ENCODE assay signal across 8 mouse cellular contexts in the genomic region with DNA sequence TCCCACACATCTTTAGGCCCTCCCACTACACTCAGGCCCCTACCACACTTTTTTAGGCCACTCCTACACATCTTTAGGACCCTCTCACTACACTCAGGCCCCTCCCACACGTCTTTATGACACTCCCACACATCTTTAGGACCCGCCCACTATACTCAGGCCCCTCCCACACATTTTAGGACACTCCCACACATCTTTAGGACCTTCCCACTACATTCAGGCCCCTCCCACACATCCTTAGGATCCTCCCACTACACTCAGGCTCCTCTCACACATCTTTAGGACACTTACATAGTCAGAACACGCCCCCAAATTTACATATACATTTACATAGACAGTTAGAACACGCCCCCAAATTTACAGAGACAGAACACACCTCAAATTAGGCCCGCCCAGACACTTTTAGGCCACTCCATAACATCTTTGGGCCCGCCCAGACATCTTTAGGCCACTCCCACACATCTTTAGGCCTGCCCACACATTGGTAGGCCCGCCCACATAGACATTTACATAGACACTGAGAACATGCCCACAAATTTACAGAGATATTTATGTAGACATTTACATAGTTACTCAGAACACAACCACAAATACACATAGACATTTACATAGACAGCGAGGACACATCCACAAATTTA.
DNase-seq lines count a peak whose midpoint lies in the region; ATAC-seq lines count a peak whose summit lies in the region.

No protein-coding gene starts in this region.

- H3K4me3 ChIP-seq in forebrain, embryonic 11.5 days (ENCODE audit: low read depth, low read length) = peak overlapping the region; percentile 61
- peak overlapping the region; percentile 70 for H3K4me3 ChIP-seq in kidney, embryonic 15.5 days (replicated peaks)
- peak overlapping the region; percentile 71 for H3K4me3 ChIP-seq in macrophage (ENCODE audit: inconsistent target)

- H3K4me2 ChIP-seq in forebrain, embryonic 11.5 days (ENCODE audit: low read depth, low read length, severe bottlenecking) = peak overlapping the region; percentile 59
- H3K4me2 ChIP-seq in kidney, embryonic 15.5 days = peak overlapping the region; percentile 67

- no peaks in the 10 kb centered on the region for H3K79me2 ChIP-seq in macrophage (ENCODE audit: inconsistent target)

- peak; percentile 20 for DNase-seq in layer of hippocampus, adult 9-11 months
- no peak for DNase-seq in layer of hippocampus, postnatal 36 days
- DNase-seq in R1 (ENCODE audit: low read depth, low spot score) = peak; percentile 48
- no peak for DNase-seq in forebrain, embryonic 11.5 days (ENCODE audit: low spot score)
- peak; percentile 13 for DNase-seq in telencephalon, adult 2 months (ENCODE audit: low read depth, low spot score)

- no peaks in the 10 kb centered on the region for H3K4me1 ChIP-seq in forebrain, embryonic 11.5 days (replicated peaks; ENCODE audit: control insufficient read depth, insufficient read depth, low read length)
- H3K4me1 ChIP-seq in kidney, embryonic 15.5 days = peaks cover 8% of the 10 kb centered on the region; the same call in 1 of the 2 replicates

- H3K36me3 ChIP-seq in forebrain, embryonic 11.5 days (ENCODE audit: control insufficient read depth, insufficient read depth, low read length) = no peaks in the 10 kb centered on the region
- no peaks in the 10 kb centered on the region for H3K36me3 ChIP-seq in kidney, embryonic 15.5 days
- H3K36me3 ChIP-seq in macrophage (ENCODE audit: inconsistent target) = no peaks in the 10 kb centered on the region

- ATAC-seq in forebrain, embryonic 11.5 days (replicated peaks; ENCODE audit: low FRiP score) = peak; percentile 4
- no peak for ATAC-seq in kidney, embryonic 15.5 days (replicated peaks; ENCODE audit: low FRiP score)
- ATAC-seq in activated CD4-positive, CD25-positive, alpha-beta regulatory T cell, adult 4 months = no peak

- no peak overlapping the region for H3K27ac ChIP-seq in forebrain, embryonic 11.5 days (ENCODE audit: low read depth, low read length)
- H3K27ac ChIP-seq in kidney, embryonic 15.5 days = peak overlapping the region; percentile 99
- H3K27ac ChIP-seq in macrophage = peak overlapping the region; percentile 95

- 78% methylated on average over 8 of the region's 8 CpGs for WGBS in forebrain, embryonic 11.5 days
- WGBS in kidney, embryonic 15.5 days = 81% methylated on average over 8 of the region's 8 CpGs
- WGBS in macrophage (ENCODE audit: missing documents) = 82% methylated on average over 8 of the region's 8 CpGs

- H3K27me3 ChIP-seq in forebrain, embryonic 11.5 days (ENCODE audit: control insufficient read depth, insufficient read depth, low read length) = no peaks in the 10 kb centered on the region
- H3K27me3 ChIP-seq in kidney, embryonic 15.5 days = no peaks in the 10 kb centered on the region

- no peak overlapping the region for H3K9ac ChIP-seq in forebrain, embryonic 11.5 days (ENCODE audit: low read length)
- H3K9ac ChIP-seq in kidney, embryonic 15.5 days = peak overlapping the region; percentile 60; the same call in 1 of the 2 replicates

- peaks cover 2% of the 10 kb centered on the region; the same call in 1 of the 2 replicates for H3K9me3 ChIP-seq in forebrain, embryonic 11.5 days (ENCODE audit: control insufficient read depth, low read length)
- H3K9me3 ChIP-seq in kidney, embryonic 15.5 days (replicated peaks) = 0 out of 2 replicates have a peak, but pooled peaks cover 4% of the 10 kb centered on the region

Comparison
In these comparisons a context has a peak if more than half of its experiments do, and no peak if none do; other contexts are left out.
1. DNase-seq: peak in layer of hippocampus, adult 9-11 months (single experiment), R1 (single experiment) and telencephalon, adult 2 months (single experiment); none in layer of hippocampus, postnatal 36 days (0 of 2) and forebrain, embryonic 11.5 days (single experiment).
2. Peak in every context shown above with its lines, with median percentiles within 50 percentile points of each other: H3K4me3 ChIP-seq.